In the genomic region with DNA sequence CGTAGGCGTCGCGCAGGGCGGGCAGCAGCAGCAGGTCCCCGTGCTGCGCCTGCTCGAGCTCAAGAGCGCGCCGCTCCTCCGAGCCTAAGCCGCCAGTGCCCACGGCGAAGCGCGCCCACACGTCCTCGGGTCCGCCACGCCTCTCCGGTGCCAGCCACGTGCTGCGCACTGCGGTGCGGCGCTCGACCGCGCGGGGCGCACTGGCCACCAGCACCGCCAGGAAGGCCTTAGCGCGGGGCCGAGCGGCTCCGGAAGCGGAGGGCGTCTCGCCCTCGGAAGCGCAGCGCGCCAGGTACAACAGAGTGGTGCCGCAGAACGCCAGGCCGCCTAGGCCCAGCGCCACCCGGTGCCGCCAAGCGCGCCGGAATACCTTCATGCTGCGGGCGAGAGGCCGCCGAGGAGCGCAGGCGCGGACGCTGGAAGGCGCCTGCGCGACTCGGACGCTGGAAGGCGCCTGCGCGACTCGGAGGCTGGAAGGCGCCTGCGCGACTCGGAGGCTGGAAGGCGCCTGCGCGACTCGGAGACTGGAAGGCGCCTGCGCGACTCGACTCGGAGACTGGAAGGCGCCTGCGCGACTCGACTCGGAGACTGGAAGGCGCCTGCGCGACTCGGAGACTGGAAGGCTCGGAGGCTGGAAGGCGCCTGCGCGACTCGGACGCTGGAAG, we compare ENCODE assay signal across 8 mouse cellular contexts. TPM values are rescaled to one million over a fixed set of nuclear protein-coding genes. Genes with fewer than 3 reads are reported as not detected.
DNase-seq lines count a peak whose midpoint lies in the region; ATAC-seq and TF ChIP-seq lines count a peak whose summit lies in the region.

A gene (minus strand): TSS at position 409 of the 665 bp plus-strand sequence.
A gene (plus strand): TSS at position 632 of the 665 bp plus-strand sequence.

- H3K9me3 ChIP-seq in erythroblast, embryonic 14.5 days (ENCODE audit: control insufficient read depth, low read length), result no peaks in the 10 kb centered on the region
- H3K9me3 ChIP-seq in liver, postnatal 0 days (ENCODE audit: low read length), result no peaks in the 10 kb centered on the region
- H3K9me3 ChIP-seq in neural tube, embryonic 13.5 days, result no peaks in the 10 kb centered on the region

- intact Hi-C loops in heart, postnatal 14 days (cut with DNase I), result loop anchor here (2.0 to 10.0 kb wide), 2 partner anchors 40 to 112 kb away; a partner anchor contains a TSS

- H3K4me2 ChIP-seq in liver, postnatal 0 days (ENCODE audit: low read depth, low read length), result peak within 1 kb of the TSS; percentile 97
- peak within 1 kb of the TSS; percentile 99 for H3K4me2 ChIP-seq in neural tube, embryonic 13.5 days

- peaks cover 73% of the 10 kb centered on the region for H3K4me1 ChIP-seq in erythroblast, embryonic 14.5 days (ENCODE audit: control insufficient read depth)
- peaks cover 34% of the 10 kb centered on the region for H3K4me1 ChIP-seq in liver, postnatal 0 days (ENCODE audit: insufficient read depth)
- H3K4me1 ChIP-seq in neural tube, embryonic 13.5 days (replicated peaks), result peaks cover 49% of the 10 kb centered on the region

- peak; percentile 81 for TF ChIP-seq CTCF in liver, postnatal 0 days (IDR thresholded peaks at IDR 0.05; ENCODE audit: low read depth)

- peak; percentile 87 for ATAC-seq in liver, postnatal 0 days
- ATAC-seq in neural tube, embryonic 13.5 days (ENCODE audit: low read depth), result peak; percentile 88

- 2% methylated on average over 74 of the region's 99 CpGs for WGBS in liver, postnatal 0 days (ENCODE audit: insufficient replicate concordance)
- under 1% methylated on average over 98 of the region's 99 CpGs for WGBS in neural tube, embryonic 13.5 days

- H3K9ac ChIP-seq in liver, postnatal 0 days (replicated peaks), result peak within 1 kb of the TSS; percentile 97
- peak within 1 kb of the TSS; percentile 83 for H3K9ac ChIP-seq in neural tube, embryonic 13.5 days

- H3K4me3 ChIP-seq in erythroblast, embryonic 14.5 days (replicated peaks), result peak within 1 kb of the TSS; percentile 78
- H3K4me3 ChIP-seq in liver, postnatal 0 days (ENCODE audit: low read depth, low read length), result peak within 1 kb of the TSS; percentile 99
- H3K4me3 ChIP-seq in neural tube, embryonic 13.5 days, result peak within 1 kb of the TSS; percentile 76

- peak; percentile 95 for DNase-seq in CD4-positive, CD25-positive, alpha-beta regulatory T cell, adult 2 months (ENCODE audit: low read depth, low spot score)
- DNase-seq in adrenal gland, postnatal 4 days (ENCODE audit: low spot score in 2 of 2), result peak; percentile 59 to 74
- peak; percentile 86 to 90 for DNase-seq in heart, postnatal 14 days
- DNase-seq in layer of hippocampus, adult 11-12 months (ENCODE audit: low spot score), result peak; percentile 89
- DNase-seq in liver, postnatal 0 days, result peak; percentile 91
- DNase-seq in telencephalon, adult 2 months (ENCODE audit: low read depth, low spot score), result peak; percentile 67

- H3K27ac ChIP-seq in liver, postnatal 0 days (ENCODE audit: low read depth), result peak within 1 kb of the TSS; percentile 93
- peak within 1 kb of the TSS; percentile 96 for H3K27ac ChIP-seq in neural tube, embryonic 13.5 days (replicated peaks)

- TF ChIP-seq EP300 in liver, postnatal 0 days (IDR thresholded peaks at IDR 0.05; ENCODE audit: low read depth), result no peak

- no peaks in the 10 kb centered on the region for H3K27me3 ChIP-seq in erythroblast, embryonic 14.5 days (ENCODE audit: control insufficient read depth)
- no peaks in the 10 kb centered on the region for H3K27me3 ChIP-seq in liver, postnatal 0 days (ENCODE audit: insufficient read depth, low read length)
- no peaks in the 10 kb centered on the region for H3K27me3 ChIP-seq in neural tube, embryonic 13.5 days

- peaks cover 27% of the 10 kb centered on the region for H3K36me3 ChIP-seq in erythroblast, embryonic 14.5 days (ENCODE audit: control insufficient read depth)
- H3K36me3 ChIP-seq in liver, postnatal 0 days (replicated peaks; ENCODE audit: insufficient read depth, low read length), result peaks cover 16% of the 10 kb centered on the region
- H3K36me3 ChIP-seq in neural tube, embryonic 13.5 days, result peaks cover 14% of the 10 kb centered on the region

RNA-seq across cellular contexts. Expression of the first gene that starts in this region (rescaled TPM):
- total RNA-seq in adrenal gland, postnatal 4 days (2021), result 1 to 10 TPM; 7.2 to 7.7 TPM
- polyA plus RNA-seq in erythroblast, embryonic 14.5 days (2012), result 0.11 and 0.22 TPM in 2 replicates
- 1 to 10 TPM; 2.0 to 2.7 TPM for total RNA-seq in heart, postnatal 14 days (2021)
- polyA plus RNA-seq in liver, postnatal 0 days (2015; fragmentation: Nextera tagmentation; extraction: Ambion mirVana), result 3.5 and 4.7 TPM in 2 replicates
- 25.1 and 25.5 TPM in 2 replicates for polyA plus RNA-seq in neural tube, embryonic 13.5 days (2015; fragmentation: Nextera tagmentation; extraction: Ambion mirVana)

RNA-seq across cellular contexts. Expression of the second gene that starts in this region (rescaled TPM):
- total RNA-seq in adrenal gland, postnatal 4 days (2021), result 100 to 1,000 TPM; 224 to 231 TPM
- polyA plus RNA-seq in erythroblast, embryonic 14.5 days (2012), result 3.2 and 4.3 TPM in 2 replicates
- total RNA-seq in heart, postnatal 14 days (2021), result 10 to 100 TPM; 83.2 to 84.6 TPM
- 91.5 and 94.2 TPM in 2 replicates for polyA plus RNA-seq in liver, postnatal 0 days (2015; fragmentation: Nextera tagmentation; extraction: Ambion mirVana)
- polyA plus RNA-seq in neural tube, embryonic 13.5 days (2015; fragmentation: Nextera tagmentation; extraction: Ambion mirVana), result 132 and 139 TPM in 2 replicates

Comparison
In these comparisons a context has a peak if more than half of its experiments do, and no peak if none do; other contexts are left out.
1. Peak in every context shown above with its lines: DNase-seq, ATAC-seq, H3K4me3 ChIP-seq and H3K27ac ChIP-seq.
2. RNA of the second gene that starts in this region (polyA plus RNA-seq): 132 to 139 TPM in neural tube, embryonic 13.5 days and 91.5 to 94.2 TPM in liver, postnatal 0 days; 3.2 to 4.3 TPM in erythroblast, embryonic 14.5 days; every median in the first group is over 10 times any median in the second.